Mouse (Mus musculus) monocyte, adult 5-6 weeks (primary cell): ENCODE results near the gene Rapgef4. TPM values are rescaled to one million over a fixed set of nuclear protein-coding genes. Genes with fewer than 3 reads are reported as not detected.

Experiments used
- ATAC-seq: fragments of 153-309, 156-312 bp; replicated peaks from 2 replicates; pipeline ENCODE4 v1.8.0; 2017; ENCODE audit warnings: mild to moderate bottlenecking; ENCODE audit not compliant: low TSS enrichment, insufficient number of reproducible peaks, severe bottlenecking, poor library complexity, low FRiP score
- total RNA-seq: library from RNA; stranded (forward); fragments of 200-1000, 200-491, 200-594 nt; gene quantifications from 3 replicates; pipeline ENCODE4 v1.2.3, GENCODE M21; 2017

The Rapgef4 gene
- total RNA-seq, 1 experiment from 2014 or later = 2.1 TPM

DNA sequence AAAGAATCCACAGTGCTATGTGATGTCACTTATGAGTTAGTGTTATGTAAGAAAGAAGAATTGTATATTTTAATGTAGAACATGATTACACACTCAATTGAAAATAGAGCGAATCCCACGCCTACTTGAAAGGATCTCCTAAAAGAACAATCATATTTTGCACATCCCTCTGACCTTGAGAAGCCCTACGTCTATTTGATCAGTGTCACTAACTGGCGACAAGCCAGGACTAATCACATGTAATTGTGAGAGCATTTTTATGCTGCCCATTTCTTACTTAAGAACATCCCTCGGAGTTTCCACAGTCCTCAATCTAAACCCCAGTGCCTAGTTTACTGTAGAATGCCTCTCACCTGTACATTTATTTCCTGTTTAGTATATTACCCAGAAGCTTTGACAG lies 177.0 kb downstream of the Rapgef4 start:
- no peak for ATAC-seq

GRCm38 (mm10) chr2:72158691-72159225 lies 177.7 kb downstream of the Rapgef4 start:
- no peak for ATAC-seq

GRCm38 (mm10) chr2:72159281-72159680 lies 178.2 kb downstream of the Rapgef4 start:
- no peak for ATAC-seq

DNA sequence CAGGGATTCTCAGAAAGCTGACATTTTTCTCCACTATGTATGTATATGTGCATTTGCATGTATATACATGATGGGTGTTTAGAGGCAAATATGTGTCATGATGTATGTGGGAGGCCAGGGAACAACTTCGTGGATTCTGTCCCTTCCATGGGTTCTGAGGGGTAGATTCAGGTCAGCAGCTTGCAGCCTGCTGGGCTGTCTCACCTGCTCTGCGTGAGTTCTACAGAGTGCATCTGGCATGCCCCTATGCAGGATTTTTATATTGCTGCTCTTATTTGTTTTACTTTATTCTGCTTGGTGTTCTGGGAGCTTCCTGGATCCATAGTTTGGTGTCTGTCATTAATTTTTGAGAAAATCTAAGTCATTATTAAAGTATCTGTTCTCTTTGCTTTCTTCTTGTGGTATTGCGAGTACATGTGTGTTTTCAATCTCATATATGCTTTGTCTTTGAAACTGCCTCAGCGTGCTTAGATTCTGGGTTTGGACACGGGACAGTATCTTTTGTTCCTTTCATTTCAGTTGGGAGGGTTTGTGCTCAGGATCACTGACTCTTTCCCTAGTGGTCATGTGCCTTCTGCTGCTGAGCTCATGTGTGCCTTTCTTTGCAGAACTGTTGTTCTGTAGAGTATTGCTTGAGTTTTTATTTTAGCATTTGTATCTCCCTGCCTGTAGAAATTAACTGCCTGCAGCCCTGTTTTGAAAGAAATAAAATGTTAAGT lies 184.3 kb downstream of the Rapgef4 start:
- ATAC-seq = no peak

DNA sequence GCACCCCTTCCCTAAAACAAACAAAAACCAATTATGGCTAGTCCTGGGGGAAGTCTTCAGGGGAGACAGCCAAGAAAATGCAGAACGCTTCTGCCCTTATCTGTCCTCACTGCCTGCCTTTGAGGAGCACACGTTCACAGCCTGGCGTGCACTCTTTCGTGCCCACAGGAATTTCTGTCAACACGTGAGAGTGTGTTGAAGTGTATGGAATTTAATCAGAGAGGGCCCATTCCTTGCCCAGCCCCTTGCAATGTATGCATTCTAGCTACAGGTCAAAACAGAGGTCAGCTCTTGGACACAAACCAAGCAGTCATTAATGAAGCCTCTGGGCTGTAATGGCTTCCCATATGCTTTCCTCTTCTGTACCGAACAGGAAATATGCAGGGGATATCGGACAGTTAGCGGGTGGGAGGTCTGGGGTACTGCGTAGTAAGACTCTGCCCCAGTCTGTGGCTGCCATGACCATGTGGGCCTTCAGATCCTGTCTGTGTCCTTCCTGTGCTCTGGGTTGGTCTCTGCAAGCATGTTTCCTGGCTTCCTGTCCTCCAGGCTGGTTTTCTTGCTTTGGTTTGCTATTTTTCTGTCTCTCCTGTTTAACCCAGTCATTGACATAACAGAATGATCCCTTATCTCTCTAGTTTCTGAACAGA lies 188.5 kb downstream of the Rapgef4 start:
- no peak for ATAC-seq

DNA sequence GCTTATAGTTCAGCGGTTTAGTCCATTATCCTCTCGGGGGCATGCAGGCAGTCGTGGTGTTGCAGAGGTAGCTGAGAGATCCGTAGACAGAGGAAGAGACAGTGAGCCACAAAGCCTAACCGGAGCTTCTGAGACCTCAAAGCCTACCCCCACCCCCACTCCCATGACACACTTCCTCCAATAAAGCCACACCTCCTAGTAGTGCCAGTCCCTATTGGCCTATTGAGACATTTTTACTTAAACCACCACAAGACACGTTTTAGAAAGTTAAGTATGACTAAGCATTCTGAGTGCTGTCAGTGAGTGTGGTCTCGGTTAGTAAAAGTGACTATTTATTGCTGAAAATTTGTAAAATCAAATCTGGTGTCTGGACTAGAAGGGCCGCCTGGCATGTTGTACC lies 189.5 kb downstream of the Rapgef4 start:
- ATAC-seq = peak; percentile 91

- ATAC-seq = peak; percentile 41; the same call in 1 of the 2 replicates
Observed at GRCm38 (mm10) chr2:72171204-72171603, 190.2 kb downstream of the Rapgef4 start.

DNA sequence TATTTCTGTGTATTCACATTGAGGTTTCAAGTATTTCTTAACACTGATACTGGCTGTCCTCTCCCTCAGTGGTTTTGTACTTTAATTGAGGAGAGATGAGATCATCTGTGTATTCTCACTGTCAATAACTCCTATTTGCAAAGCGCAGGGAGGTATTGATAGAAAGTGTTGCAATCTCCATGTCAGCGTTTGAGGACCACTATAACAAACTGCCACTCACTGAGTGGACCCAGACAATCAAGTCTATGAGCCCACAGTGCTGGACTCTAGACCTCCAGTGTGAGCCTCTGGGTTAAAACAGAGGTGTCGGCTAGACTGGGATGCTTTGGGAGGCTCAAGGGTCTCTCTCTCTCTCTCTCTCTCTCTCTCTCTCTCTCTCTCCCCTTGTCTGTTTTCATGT lies 192.0 kb downstream of the Rapgef4 start:
- no peak for ATAC-seq

DNA sequence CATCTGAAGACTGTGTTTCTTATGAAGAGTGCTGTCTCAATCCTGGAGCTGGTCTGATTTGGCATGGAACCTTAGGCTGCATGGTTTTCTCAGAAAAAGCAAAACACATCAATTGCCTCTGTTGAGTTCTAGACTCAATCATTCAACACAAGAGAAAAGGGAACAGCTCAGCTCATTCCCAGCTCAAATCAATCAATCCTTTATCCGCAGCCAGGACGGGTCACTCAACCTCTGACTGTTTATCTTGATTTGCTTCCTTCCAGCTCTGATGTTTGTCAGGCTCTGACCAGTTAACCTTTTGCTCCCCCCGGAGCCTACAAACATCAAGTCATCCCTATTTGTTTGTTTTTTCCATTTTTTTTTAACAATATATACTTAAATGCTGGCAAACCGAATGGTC lies 192.8 kb downstream of the Rapgef4 start:
- ATAC-seq = no peak

DNA sequence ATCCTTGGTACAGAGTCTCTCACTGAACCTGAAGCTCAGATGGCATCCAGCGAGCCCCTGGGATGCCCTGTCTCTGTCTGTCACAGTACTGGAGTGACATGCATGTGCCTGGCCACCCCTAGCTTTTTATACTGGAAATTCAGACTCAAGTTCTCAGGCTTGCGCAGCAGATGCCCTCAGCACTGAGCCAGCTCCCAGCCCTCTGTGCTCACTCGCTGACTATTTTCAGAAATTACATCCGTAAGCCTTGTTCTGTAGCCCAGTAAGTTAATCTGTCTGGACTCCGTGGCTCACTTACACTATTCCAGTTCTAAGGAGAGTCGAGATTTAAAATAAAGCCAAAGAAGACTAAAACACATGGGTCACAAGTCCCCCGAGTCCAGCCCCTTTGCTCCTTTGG lies 194.5 kb downstream of the Rapgef4 start:
- no peak for ATAC-seq

GRCm38 (mm10) chr2:72175971-72176370 lies 194.9 kb downstream of the Rapgef4 start:
- ATAC-seq = no peak

- ATAC-seq = no peak
Observed at GRCm38 (mm10) chr2:72177214-72178023, 196.4 kb downstream of the Rapgef4 start.

DNA sequence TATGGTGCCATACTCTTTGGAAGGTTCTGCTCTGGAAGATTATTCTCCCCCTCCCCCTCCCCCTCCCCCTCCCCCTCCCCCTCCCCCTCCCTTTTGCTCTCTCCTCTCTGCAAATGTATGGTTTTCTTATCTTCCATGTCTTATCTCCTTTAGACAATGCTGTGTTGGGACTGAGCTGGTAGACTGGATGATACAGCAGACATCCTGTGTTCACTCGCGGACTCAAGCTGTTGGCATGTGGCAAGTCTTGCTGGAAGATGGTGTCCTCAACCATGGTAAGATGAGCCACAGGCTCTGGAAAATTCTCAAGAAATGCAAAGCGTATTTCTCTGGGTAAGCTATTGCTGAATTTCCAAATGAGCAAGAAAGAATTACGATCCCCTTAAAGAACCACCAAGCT lies 197.0 kb downstream of the Rapgef4 start:
- no peak for ATAC-seq

GRCm38 (mm10) chr2:72178515-72178914 lies 197.5 kb downstream of the Rapgef4 start:
- ATAC-seq = no peak

- ATAC-seq = no peak
Observed at GRCm38 (mm10) chr2:72179600-72180301, 198.7 kb downstream of the Rapgef4 start.

DNA sequence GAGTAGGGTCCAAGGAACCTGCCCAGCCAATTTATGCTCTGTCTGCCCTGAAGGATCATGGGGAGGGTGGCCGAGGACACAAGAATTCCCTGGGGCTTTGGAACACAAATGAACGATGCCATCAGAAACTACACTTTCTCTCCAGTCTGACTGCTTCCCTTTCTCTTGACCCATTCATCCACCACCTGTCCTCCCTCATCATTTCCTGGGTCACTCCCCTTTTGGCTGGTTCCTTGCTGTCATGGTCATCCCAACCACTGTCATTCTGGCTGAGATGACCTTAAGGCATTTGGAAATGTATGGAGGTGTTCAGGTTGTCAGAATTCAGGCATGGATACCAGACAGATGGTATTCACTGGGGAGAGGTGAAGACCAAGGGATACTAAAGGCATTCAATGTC lies 200.4 kb downstream of the Rapgef4 start:
- no peak for ATAC-seq

DNA sequence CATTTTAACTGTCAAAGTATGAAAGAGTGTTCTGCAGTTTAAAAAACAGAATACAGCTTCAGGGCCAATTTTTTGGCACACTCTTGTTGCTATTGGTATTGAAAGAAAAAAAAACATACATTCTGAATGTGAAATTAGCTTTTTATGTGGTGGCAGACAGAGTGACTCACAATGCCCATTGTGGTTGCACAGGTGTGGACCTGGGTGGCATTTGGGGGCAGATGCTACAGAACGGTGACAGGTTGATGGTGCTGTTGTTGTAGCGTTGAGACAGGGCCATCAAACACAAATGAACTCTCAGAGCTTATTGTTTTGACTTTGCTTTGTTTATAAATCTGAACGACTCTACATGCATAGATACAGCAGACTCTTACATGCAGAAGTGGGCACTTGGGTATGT lies 202.7 kb downstream of the Rapgef4 start:
- no peak for ATAC-seq

DNA sequence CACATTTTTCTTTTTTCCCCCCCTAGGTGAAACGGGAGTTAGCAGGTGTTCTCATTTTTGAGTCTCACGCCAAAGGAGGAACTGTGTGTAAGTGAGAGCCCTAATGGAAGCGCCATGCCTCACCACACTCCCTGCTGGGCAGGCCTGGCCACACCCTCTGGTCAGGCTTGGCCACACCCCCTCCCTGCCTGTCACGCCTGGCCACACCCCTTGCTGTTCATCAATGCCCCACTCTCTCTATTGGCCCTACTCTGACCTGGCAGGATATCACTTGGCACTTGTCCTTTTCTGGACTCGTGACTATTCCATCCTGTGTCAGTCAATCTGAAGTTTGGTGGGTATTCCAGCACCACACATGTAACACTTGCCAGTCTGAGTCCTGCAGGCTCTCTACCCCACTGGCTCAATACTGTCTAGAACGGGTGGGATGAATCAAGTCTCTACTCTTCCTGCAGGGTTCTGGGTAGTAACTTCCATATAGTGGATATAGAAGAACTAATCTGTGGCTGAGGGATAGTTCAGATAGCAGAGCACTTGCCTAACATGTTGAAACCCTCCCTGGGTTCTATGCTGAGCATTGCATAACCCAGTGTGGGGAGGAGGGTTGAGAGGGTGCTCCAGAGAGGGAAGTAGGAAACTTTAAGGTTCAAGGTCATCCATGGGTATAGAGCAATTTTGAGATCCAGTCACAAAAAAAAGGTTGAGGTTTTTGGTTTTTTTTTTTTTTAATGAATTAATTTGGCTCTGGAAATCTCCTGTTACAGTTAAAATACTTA lies 215.3 kb downstream of the Rapgef4 start:
- ATAC-seq = peak; percentile 80
